Mouse (Mus musculus) C2C12 (cell line): ENCODE results near the gene Dnal1.
"Not testable (repeated sequence)": the region's sequence is repeated elsewhere in the genome, so short reads cannot be mapped to it uniquely, and the experiment has no call there.

ENCODE experiments used
- CTCF ChIP-seq: IDR thresholded peaks from one replicate; pipeline ENCODE4 v1.5.1; 2011; ENCODE audit not compliant: control insufficient read depth, insufficient read depth, insufficient read length
- FOSL1 ChIP-seq: IDR thresholded peaks from one replicate; pipeline ENCODE4 v1.8.0; 2011; ENCODE audit warnings: mild to moderate bottlenecking, low read length; ENCODE audit not compliant: poor library complexity, insufficient read depth, severe bottlenecking
- MYOD1 ChIP-seq: IDR thresholded peaks from one replicate; pipeline ENCODE4 v1.6.1; 2011; ENCODE audit warnings: low read depth; ENCODE audit not compliant: control insufficient read depth, insufficient read length
- USF1 ChIP-seq: IDR thresholded peaks from one replicate; pipeline ENCODE4 v1.6.1; 2011; ENCODE audit warnings: low read depth, mild to moderate bottlenecking, control low read depth, moderate library complexity

- not testable (repeated sequence) for TF ChIP-seq FOSL1, CTCF, MYOD1
- TF ChIP-seq USF1: peak; percentile 51
These were observed 13.3 kb upstream of the Dnal1 start, which contains the start of gene Acot6 for GRCm38 (mm10) chr12:84100604-84101492.
